In genomic region chr6:148354151-148354508, GRCm38 (mm10) we compare ENCODE assay signal across 8 mouse cellular contexts.
A peak's percentile ranks its signal among the peaks of the same experiment; 100 is the strongest.
DNase-seq lines count a peak whose midpoint lies in the region; ATAC-seq and TF ChIP-seq lines count a peak whose summit lies in the region.

No protein-coding gene starts in this region.

- 83% methylated on average over 16 of the region's 16 CpGs for WGBS in kidney, embryonic 15.5 days
- 79% methylated on average over 16 of the region's 16 CpGs for WGBS in embryonic facial prominence, embryonic 13.5 days
- 88% methylated on average over 16 of the region's 16 CpGs for WGBS in intestine, postnatal 0 days
- 81% methylated on average over 16 of the region's 16 CpGs for WGBS in midbrain, postnatal 0 days
- 89% methylated on average over 16 of the region's 16 CpGs for WGBS in lung, adult 2 months

- H3K4me1 ChIP-seq in kidney, embryonic 15.5 days, result peaks cover 7% of the 10 kb centered on the region
- peaks cover 3% of the 10 kb centered on the region; the same call in 1 of the 2 replicates for H3K4me1 ChIP-seq in embryonic facial prominence, embryonic 13.5 days
- H3K4me1 ChIP-seq in intestine, postnatal 0 days (replicated peaks; ENCODE audit: control insufficient read depth, insufficient read depth, low read length), result no peaks in the 10 kb centered on the region
- no peaks in the 10 kb centered on the region for H3K4me1 ChIP-seq in midbrain, postnatal 0 days (ENCODE audit: insufficient read depth, low read length)
- H3K4me1 ChIP-seq in lung, adult 2 months (ENCODE audit: control insufficient read depth, insufficient read depth, low read length), result no peaks in the 10 kb centered on the region

- ATAC-seq in kidney, embryonic 15.5 days (replicated peaks; ENCODE audit: low FRiP score), result peak; percentile 44
- no peak for ATAC-seq in embryonic facial prominence, embryonic 13.5 days (ENCODE audit: insufficient number of reproducible peaks, insufficient read depth, low FRiP score, low TSS enrichment, low read depth)
- ATAC-seq in intestine, postnatal 0 days, result peak; percentile 32; the same call in 1 of the 2 replicates
- no peak for ATAC-seq in midbrain, postnatal 0 days (ENCODE audit: low FRiP score)

- no peak for TF ChIP-seq CTCF in intestine, postnatal 0 days (IDR thresholded peaks at IDR 0.05; ENCODE audit: low read depth)
- TF ChIP-seq CTCF in midbrain, postnatal 0 days (IDR thresholded peaks at IDR 0.05), result no peak
- no peak for TF ChIP-seq CTCF in lung, adult 2 months (IDR thresholded peaks at IDR 0.05; ENCODE audit: insufficient read depth, low read length)

- peak overlapping the region; percentile 71 for H3K4me2 ChIP-seq in kidney, embryonic 15.5 days
- H3K4me2 ChIP-seq in embryonic facial prominence, embryonic 13.5 days, result peak overlapping the region; percentile 70
- H3K4me2 ChIP-seq in intestine, postnatal 0 days (replicated peaks; ENCODE audit: low read depth), result peak overlapping the region; percentile 63
- peak overlapping the region; percentile 43; the same call in 1 of the 2 replicates for H3K4me2 ChIP-seq in midbrain, postnatal 0 days (ENCODE audit: low read depth, low read length, poor library complexity, severe bottlenecking)

- no peak overlapping the region for H3K27ac ChIP-seq in kidney, embryonic 15.5 days
- no peak overlapping the region for H3K27ac ChIP-seq in embryonic facial prominence, embryonic 13.5 days
- no peak overlapping the region for H3K27ac ChIP-seq in intestine, postnatal 0 days (ENCODE audit: low read depth, low read length)
- H3K27ac ChIP-seq in midbrain, postnatal 0 days (ENCODE audit: low read depth, low read length), result no peak overlapping the region

- peaks cover 22% of the 10 kb centered on the region for H3K36me3 ChIP-seq in kidney, embryonic 15.5 days
- peaks cover 15% of the 10 kb centered on the region for H3K36me3 ChIP-seq in embryonic facial prominence, embryonic 13.5 days
- H3K36me3 ChIP-seq in intestine, postnatal 0 days (ENCODE audit: control insufficient read depth, insufficient read depth), result no peaks in the 10 kb centered on the region
- H3K36me3 ChIP-seq in midbrain, postnatal 0 days (ENCODE audit: insufficient read depth, low read length), result 0 out of 2 replicates have a peak, but pooled peaks cover 3% of the 10 kb centered on the region

- no peak overlapping the region for H3K9ac ChIP-seq in kidney, embryonic 15.5 days
- no peak overlapping the region for H3K9ac ChIP-seq in embryonic facial prominence, embryonic 13.5 days
- no peak overlapping the region for H3K9ac ChIP-seq in intestine, postnatal 0 days (ENCODE audit: low read depth, low read length)
- no peak overlapping the region for H3K9ac ChIP-seq in midbrain, postnatal 0 days (replicated peaks; ENCODE audit: low read length, poor library complexity, severe bottlenecking)

- peak overlapping the region; percentile 50 for H3K4me3 ChIP-seq in kidney, embryonic 15.5 days (replicated peaks)
- H3K4me3 ChIP-seq in embryonic facial prominence, embryonic 13.5 days, result peak overlapping the region; percentile 53
- H3K4me3 ChIP-seq in intestine, postnatal 0 days (ENCODE audit: low read depth, low read length), result peak overlapping the region; percentile 43; the same call in 1 of the 2 replicates
- peak overlapping the region; percentile 40 for H3K4me3 ChIP-seq in midbrain, postnatal 0 days (ENCODE audit: low read depth, low read length)
- H3K4me3 ChIP-seq in lung, adult 2 months (replicated peaks; ENCODE audit: extremely low read depth, low read depth, low read length), result no peak overlapping the region

- no peak for TF ChIP-seq POLR2A in lung, adult 2 months (IDR thresholded peaks at IDR 0.05; ENCODE audit: borderline replicate concordance, extremely low read depth, low read depth, low read length)

- H3K9me3 ChIP-seq in kidney, embryonic 15.5 days (replicated peaks), result peaks cover 5% of the 10 kb centered on the region; the same call in 1 of the 2 replicates
- H3K9me3 ChIP-seq in embryonic facial prominence, embryonic 13.5 days, result peaks cover 12% of the 10 kb centered on the region; the same call in 1 of the 2 replicates
- H3K9me3 ChIP-seq in intestine, postnatal 0 days (ENCODE audit: control insufficient read depth), result no peaks in the 10 kb centered on the region
- no peaks in the 10 kb centered on the region for H3K9me3 ChIP-seq in midbrain, postnatal 0 days (ENCODE audit: low read length)

- no peak for DNase-seq in kidney, postnatal 14 days
- DNase-seq in midbrain, postnatal 0 days (ENCODE audit: low spot score), result no peak
- no peak for DNase-seq in embryo, embryonic 9.5 days (ENCODE audit: extremely low spot score)
- DNase-seq in lung, adult 2 months, result no peak
- DNase-seq in layer of hippocampus, postnatal 36 days, result no peak

- H3K27me3 ChIP-seq in kidney, embryonic 15.5 days, result no peaks in the 10 kb centered on the region
- H3K27me3 ChIP-seq in embryonic facial prominence, embryonic 13.5 days, result no peaks in the 10 kb centered on the region
- H3K27me3 ChIP-seq in intestine, postnatal 0 days (replicated peaks; ENCODE audit: control insufficient read depth, insufficient read depth, low read length), result no peaks in the 10 kb centered on the region
- H3K27me3 ChIP-seq in midbrain, postnatal 0 days (ENCODE audit: insufficient read depth, low read length), result no peaks in the 10 kb centered on the region

Comparison
In these comparisons a context has a peak if more than half of its experiments do, and no peak if none do; other contexts are left out.
1. ATAC-seq: peak in kidney, embryonic 15.5 days (single experiment) and intestine, postnatal 0 days (single experiment); none in embryonic facial prominence, embryonic 13.5 days (single experiment) and midbrain, postnatal 0 days (single experiment).
2. Peak in every context shown above with its lines, with median percentiles within 50 percentile points of each other: H3K4me2 ChIP-seq.